Mouse (Mus musculus): ENCODE results near the gene Cdk17.
"Not testable (repeated sequence)": the region's sequence is repeated elsewhere in the genome, so short reads cannot be mapped to it uniquely, and the experiment has no call there.

Gene Cdk17

DNA sequence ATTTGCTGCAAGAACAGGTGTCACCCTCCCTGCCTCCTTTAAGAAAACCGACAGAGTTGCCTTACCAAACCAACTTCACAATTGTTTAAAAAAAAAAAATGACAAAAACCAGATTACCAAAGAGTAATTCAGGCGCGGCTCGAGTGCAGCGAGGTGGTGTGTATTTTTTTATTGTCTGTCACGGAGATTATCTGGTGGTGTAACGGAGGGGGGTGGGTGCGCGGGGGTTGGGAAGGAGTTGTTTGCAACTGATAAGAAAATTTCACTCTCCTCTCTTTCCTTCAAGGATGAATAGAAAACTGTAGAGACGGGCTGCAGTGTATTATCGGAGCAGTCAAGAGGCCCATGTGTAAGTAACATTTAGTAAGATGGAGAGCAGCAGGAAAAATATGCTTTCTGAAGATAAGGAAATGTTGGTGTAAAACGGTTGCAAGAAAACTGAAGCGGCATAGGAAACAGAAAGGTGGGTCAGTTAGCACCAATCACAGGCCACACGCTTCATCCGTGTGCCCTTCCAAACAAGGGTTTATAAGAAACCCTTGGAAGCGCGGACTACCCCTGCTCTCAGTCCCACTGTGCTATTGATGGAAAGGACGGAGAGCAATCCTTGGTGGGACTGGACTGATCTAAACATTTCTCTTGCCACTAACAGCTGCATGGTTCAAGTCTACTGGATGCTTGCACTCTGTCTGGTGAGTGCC is 17.2 kb upstream of the Cdk17 start:
- DNase-seq (ENCODE audit: low spot score) = no peak

DNA sequence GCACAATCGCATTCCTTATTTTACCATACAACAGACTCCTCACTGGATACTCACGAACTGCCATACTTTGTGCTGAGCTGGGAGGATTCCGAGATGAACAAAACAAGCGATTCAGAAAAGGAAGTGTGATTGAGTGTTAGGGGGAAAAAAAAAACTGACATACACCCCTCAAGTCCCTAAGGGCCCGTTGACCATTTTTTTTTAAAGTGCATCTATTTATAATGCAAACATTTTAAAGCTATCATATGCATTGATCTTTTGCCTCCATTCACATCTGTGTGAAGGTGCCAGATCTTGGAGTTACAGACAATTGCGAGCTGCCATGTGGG is 16.7 kb upstream of the Cdk17 start:
- no peak for DNase-seq (ENCODE audit: low spot score)

DNA sequence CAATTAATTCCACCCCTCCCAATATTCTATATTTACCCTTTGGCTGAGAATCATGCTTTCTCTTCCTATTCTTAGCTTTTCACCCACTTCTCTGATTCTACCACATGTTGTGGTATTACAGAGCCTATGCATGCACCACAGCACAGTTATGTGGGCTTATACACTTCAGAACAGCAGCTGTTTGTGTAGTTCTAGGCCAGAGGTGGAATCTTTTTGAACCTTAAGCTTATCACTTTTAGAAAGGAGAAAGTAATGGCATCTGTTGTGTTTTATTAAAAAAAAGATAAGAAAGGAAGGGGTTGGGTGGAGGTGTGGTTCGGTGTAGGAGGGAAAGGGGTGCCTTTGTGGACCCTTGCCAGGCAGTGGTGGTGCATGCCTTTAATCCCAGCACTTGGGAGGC is 16.1 kb upstream of the Cdk17 start:
- DNase-seq (ENCODE audit: low spot score) = no peak

DNA sequence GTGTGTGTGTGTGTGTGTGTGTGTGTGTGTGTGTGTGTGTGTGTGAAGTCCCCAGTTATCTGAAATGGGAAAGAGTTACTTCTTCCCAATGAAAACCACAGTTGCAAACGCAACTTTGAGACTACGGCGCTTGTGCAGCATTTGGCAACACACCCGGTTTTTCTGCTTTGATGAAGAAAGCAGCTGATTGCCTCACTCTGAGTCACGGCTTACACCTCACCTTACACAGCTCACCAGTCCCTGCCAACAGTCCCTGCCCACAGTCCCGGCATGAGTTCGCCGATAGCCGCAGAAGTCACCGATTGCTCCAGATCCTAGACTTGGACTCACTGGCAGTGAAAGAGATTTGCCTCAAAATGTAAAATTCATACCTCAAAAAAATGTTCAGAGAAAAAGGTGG is 15.6 kb upstream of the Cdk17 start:
- DNase-seq (ENCODE audit: low spot score) = peak; percentile 17

DNA sequence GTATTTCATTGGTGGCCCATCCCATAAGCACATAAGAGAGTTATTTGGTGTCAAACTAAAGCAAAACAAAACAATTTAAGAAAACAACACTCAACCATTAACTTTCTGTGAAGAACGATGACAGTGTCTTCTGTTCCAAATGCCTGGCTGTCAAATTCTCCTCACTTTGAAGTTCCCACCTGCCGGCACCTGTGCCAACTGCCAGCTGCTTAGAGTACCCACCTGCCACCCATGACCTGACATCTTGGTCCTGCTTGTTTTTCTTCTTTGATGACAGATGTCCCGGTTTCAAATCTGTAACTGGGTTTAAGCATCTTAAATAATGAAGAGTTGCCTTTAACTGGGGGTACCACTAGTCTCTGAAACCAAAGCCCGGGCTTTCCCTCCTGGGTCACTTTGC is 14.1 kb upstream of the Cdk17 start:
- DNase-seq (ENCODE audit: low spot score) = no peak

DNA sequence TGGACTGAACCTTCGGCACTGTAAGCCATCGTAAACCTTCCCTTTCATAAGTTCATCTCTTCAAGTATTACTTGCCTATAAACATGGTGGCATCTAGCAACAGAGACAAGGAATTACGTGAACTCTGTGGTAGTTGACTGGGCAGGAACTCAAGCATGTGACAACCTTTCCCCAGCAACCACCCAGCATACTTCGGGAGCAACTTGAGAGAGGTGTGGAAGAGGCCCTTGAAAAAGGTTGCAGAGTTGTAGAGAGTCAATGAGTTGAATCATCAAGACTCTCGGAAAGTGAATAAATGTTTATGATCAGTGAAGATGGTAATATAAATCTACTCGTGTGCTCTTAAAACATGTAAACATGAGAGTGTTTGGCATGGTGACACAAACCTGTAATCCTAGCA is 13.0 kb upstream of the Cdk17 start:
- no peak for DNase-seq (ENCODE audit: low spot score)

DNA sequence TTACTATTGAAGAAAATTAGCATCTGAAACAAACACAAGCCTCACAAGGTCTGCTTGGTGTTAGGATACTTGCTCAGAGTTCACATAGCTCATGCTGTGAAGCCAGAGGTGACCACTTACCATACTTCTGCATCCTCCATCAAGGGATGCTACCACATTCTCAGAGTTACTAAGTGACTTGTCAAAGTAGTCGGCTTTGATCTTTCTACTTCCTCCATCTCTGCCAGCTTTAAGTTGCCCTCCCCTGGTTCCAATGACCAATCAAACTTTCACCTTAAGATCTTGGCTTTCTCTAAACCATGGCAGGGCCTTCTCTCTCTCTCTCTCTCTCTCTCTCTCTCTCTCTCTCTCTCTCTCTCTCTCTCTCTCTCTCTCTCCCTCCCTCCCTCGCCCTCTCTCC is 11.1 kb upstream of the Cdk17 start:
- DNase-seq (ENCODE audit: low spot score) = no peak

DNA sequence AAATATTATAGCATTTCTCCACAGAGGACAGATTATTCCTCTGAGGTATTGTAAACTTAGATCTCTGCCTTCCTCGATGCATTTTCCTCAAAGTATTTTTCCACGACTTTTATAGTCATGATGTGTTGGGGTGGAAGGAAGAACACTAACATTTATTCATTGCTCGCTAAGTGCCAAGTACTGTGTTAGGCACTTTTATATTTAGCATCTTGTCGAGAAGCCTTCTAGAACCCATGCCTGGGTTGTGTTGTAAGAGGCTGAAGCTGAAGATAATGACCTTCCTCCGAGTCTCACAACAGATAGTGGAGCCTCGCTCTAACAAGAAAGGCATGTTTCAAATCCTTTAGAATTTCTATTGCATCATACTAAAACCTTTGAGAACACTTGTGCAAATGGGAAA is 8.9 kb upstream of the Cdk17 start:
- no peak for DNase-seq (ENCODE audit: low spot score)

DNA sequence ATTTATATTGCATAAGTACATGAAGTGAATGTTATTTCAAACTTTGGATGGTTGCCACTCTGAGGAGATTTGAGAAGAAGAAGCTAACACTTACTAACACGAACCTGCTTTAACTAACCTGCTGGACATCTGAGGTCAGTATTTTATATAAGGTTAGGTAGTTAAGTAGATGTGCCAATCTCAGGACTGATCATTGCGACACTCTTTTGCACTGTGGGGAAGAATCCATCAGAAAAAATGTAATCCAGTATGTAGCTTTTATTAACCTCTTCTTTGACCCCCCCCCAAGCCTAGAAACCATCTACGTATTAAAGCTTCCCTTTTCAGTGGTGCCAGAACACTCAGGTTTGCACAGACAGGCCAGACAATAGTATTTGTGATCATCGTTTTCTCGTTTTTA is 8.0 kb upstream of the Cdk17 start:
- DNase-seq (ENCODE audit: low spot score) = no peak

DNA sequence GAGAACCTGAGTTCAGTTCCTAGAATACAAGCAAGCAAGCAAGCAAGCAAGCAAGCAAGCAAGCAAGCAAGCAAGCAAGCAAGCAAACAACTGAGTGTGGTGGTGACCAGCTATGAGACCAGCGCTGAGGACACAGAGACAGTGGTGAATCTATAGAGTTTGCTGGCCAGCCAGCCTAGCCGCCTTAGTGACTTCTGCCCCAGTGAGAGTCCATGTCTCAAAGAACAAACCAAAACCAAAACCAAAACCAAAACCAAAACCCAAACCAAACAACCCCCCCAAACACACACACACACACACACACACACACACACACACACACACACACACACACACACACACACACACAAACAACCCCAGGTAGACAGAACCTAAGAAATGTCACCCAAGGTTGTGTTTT is 7.3 kb upstream of the Cdk17 start:
- DNase-seq (ENCODE audit: low spot score) = not testable (repeated sequence)

DNA sequence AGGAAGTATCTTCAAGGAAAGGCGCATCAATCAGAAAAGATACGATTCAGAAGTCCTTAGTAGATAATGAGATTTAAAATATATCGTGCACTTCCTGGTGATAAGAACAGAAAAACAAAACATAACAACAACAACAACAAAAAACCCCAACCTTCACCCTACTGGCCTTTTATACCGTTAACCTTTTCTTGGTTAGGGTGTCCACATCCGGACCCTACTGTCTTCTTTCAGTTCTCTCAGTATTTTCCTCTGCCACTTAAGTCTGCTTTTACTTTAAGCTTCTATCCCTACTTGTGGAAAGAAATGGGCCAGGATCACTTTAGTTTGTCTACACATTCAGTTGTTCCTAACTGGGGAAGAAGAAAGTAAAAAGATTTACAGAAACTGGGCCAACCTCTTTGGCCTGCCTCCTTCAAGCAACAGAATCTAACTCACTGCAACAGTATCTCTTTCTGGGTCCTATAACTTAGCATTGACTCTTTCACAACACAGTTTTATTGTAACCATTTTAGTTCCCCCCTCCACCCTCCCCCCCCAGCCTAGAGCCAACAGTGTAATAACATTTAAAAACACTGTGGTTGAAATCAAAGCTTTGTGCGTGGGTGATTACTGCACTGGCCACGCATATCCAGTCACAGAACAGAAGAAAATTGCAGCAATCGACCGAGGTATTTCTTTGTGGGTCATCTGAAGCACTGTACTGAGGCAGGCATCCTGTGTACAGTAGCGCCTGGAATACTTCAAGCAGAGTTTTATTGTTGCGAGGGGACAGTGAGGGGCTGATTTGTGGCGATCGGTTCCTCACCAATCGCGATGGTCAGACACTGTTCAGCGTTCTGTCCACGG is 801 bp upstream of the Cdk17 start:
- DNase-seq (ENCODE audit: low spot score) = no peak

DNA sequence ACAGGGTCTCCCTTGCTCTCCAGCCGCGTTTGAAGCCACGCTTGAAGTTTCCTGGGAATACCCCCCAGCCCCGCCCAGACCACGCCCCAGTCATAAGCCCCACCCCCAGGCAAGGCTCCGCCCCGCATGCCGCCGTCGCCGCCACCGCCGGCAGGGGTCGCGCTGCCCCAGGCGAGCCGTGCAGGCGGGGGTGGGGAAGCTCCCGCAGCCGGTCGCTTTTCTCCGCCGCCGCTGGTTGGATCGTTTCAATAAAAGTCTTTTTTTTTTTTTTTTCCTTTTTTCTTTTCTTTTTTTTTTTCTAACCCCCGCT is 223 bp upstream of the Cdk17 start:
- peak; percentile 90 for DNase-seq (ENCODE audit: low spot score)

DNA sequence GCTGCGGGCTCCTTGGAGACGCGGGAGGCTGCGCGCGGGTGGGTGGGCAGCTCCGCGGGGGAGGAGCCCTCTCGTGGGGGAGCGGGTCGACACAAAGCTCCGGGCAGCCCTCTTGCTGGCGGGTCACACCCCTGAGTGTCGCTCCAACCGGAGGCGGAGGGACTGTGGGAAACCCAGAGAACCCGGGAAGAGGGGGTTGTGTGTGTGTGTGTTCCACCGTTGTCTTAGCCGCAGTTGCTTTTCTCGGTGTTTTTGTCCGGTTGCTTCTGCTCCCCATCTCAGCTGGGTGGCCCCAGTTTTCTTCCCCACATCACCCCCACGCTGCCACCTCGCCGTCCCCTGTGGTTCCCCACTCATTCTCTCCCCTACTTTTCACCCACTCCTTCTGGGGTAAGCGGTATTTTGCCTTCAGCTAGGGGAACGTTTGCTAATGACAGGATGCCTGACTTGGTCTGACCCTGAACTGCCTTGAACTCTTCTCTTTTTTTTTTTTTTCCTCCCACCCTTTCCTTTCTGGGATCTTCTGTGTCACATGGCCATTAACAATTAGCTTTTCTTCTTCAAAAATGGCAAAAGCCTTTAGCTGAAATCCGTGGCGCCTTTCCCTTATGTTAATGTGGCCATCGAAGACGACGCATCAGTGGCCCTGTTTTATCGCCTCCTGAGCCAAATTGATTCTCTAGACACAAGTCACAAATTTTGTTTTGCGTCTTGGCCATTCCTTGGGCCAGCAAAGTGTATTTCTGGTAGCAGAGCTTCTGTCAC is 1.0 kb downstream of the Cdk17 start:
- no peak for DNase-seq (ENCODE audit: low spot score)

DNA sequence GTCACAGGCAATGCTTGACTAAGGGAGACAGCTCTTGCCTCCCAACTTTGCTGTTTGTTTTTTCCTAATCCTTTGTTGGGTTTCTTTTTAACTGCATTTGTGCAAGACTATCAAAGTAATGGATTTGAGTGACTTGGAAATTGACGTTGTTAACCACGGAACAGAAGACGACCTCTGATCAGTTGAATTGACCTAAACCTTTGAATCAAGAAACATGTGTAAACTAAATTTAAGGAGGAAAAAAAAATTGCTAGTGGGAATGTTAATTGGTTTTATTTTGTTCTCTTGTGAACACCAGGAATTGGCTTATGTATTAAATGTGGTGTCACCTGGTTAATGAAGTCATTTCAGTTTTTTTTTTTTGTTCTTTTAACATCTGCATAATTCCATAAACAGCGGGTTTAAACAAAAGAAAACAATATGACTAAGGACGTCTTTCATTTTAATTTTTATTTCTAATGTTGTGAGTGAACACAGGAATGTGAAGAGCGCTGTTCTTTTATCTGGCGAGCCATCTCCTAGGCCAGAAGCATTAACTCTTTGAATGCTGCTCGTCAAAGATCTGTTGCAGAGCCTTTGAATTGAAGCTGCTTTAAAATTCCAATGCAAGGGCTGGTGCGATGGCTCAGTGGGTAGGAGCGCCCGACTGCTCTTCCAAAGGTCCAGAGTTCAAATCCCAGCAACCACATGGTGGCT is 1.7 kb downstream of the Cdk17 start:
- DNase-seq (ENCODE audit: low spot score) = no peak

DNA sequence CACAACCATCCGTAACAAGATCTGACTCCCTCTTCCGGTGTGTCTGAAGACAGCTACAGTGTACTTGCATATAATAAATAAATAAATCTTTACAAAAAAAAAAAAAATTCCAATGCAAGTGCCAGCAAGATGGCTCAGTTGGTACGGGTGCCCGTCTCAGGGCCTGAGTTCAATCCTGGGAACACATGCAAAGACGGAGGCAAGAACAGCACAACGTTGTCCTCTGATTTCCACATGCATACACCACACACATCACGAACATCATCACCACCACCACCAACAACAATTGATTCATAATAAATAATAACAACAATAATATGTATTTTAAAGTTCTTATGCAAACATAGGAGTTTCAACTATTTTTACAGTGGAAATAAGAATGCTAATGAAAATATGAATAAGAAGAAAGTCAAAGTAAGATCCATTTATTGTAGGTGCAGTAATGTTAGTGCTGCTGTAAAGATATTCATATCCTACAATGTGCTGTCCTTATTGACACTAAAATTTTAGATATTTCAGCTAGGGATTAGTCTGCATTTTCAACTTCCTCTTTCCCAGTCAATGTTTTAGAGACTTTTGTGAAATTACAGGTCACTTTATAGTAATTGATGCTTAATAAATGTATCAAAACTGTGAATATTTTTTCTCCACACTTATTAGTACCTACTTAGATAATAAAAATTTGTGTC is 2.4 kb downstream of the Cdk17 start:
- no peak for DNase-seq (ENCODE audit: low spot score)

DNA sequence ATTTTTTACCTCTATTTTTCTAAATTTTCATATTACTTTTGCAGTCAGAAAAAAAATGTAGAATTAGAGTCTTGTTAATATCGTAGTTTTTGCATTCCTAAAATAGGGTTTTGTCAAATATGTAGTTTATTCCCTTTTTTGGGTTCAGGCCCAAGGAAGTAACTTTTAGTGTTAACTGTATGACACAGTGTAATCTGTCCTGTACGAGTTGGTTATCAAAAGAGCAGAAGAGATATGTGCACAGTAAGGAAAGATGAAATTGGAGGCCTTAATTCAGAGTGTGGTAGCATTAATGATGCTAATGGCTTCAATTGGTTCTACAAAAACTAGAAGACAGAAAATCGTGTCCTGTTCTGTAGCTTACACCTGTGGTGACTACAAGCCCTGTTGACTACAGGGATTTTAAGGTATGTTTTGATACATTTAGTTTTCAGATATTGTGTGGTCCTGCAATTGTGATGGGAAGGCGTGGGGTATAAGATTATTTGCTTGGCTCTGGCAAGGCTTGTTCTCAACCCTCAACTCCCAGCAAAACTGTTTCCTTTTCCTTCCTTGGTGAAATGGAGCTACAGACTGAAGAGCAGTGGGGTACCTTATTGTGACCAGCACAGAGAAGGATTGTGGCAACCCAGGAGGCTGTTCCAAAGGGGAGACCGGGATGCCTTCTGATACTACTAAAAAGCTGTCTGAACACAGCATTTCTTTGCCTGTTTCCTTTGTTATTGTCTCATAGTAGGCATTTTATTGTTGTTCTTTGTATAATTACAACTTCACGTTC is 3.2 kb downstream of the Cdk17 start:
- DNase-seq (ENCODE audit: low spot score) = no peak

DNA sequence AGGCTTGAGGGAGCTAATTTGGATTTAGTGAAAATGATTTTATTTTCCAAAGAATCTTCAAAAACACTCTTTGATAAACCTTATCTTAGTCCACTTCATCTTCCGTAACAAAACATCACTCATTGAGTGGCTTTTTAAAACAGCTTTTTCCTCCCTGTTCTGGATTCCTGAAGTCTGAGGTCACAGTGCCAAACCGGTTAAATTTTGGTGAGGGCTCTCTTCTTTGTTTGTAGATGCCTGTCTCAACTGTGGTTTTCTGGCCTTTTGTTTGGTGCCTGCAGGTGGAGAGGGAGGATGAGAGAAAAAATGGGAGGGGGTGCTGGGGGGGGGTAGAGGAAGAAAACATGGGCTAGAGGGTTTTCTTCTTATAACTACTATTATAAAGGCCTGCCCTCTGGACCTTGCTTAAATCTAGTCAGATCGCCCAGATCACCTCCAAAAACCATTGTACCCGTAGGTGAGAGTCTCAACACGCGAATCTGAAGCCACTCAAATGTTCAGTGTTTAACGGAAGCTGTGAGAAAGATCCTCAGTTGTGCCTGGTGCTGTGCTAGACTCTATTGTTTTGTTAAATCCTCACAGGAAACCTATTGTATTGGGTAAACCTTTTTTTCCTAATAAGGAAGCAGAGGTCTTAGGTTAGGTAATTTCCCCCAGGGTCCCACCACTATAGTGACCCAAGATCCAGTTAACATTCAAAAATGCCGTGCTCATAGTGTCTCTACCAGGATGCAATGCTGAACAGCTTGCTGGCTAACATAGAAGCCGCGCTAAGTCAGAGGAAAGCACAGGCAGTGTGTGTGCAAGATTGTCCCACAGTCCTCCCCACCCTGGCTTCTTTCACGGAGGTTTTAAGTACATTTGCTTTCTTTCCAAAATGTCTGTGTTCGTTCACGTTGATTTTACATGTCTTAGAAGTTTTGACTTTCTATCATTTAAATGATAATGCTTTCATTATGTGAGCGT is 5.0 kb downstream of the Cdk17 start:
- DNase-seq (ENCODE audit: low spot score) = no peak

DNA sequence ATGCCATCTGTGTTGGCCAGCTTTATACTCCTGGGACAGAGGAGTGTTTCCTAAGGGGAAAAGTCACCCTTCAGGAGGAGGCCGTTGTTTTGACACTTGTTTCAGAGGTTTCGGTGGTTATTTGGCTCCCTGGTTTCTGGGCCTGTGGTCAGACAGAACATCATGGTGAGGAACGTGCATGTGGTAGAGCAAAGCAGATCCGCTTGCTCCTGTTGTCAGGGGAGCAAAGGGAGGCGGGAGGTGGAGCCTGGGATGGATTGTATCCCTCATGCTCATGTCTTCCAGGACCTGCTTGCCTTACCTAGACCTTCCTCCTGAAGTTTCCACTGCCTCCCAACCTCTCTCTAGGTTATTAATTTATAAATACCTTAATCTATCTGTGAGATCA is 5.7 kb downstream of the Cdk17 start:
- DNase-seq (ENCODE audit: low spot score) = no peak

DNA sequence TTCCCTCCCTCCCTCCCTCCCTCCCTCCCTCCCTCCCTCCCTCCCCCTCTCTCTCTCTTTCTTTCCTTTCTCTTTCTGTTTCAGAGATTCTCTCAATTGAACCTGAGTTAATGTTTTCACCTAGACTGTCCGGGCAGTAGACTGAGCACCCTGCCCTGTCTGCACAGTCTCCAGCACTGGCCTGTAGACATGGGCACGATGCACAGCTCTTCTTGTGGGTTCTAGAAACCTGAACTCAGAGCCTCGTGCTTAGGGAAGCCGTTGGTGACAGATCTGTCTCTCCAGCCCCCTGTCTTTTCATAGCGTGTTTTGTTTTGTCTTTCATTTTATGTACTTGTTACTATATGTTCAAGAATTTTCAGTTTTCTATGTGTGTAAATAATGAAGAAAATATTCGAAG is 6.6 kb downstream of the Cdk17 start:
- DNase-seq (ENCODE audit: low spot score) = no peak

DNA sequence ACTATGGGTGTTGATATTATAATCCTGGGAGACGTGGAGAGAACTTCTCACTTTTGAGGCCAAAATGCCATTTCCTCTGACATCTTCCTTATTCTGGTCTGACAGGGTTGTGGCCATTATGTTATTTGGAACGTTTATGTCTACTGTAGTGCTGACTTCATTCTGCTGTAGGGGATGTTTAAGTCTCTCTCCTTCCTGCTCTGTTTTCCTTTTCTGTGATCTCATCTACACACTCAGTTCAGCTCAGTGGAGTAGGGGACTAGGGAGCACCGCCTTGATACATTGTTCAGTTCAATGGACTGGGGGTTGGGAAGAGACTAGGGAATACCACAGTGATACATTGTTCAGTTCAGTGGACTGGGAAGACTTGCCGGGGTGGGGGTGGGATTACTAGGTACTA is 7.4 kb downstream of the Cdk17 start:
- no peak for DNase-seq (ENCODE audit: low spot score)

All from ovary, postnatal 14 days (tissue).